Mouse (Mus musculus): ENCODE data around the gene Tssk3.

GRCm38 (mm10) chr4:129509650-129510049 is 18.8 kb upstream of the Tssk3 start:
- TF ChIP-seq CTCF (conservative IDR thresholded peaks at IDR 0.05; ENCODE audit: low read length) (no peak), NANOG (IDR thresholded peaks at IDR 0.05; ENCODE audit: borderline replicate concordance, low read length) (no peak)

All from E14TG2a.4 (cell line).